Mouse (Mus musculus) heart, postnatal 14 days (tissue): ENCODE results near the gene Hyal3. TPM values are rescaled to one million over a fixed set of nuclear protein-coding genes. Genes with fewer than 3 reads are reported as not detected.

Experiments used
- DNase-seq, 2 experiments: peaks; one replicate each; pipeline ENCODE4 v3.0.0; 2021 to 2022
- intact Hi-C: fragments of 180-260 bp; cut with DNase I; formaldehyde crosslinking; loops from one replicate; pipeline ENCODE4 v1.15.1; 2025
- total RNA-seq, 2 experiments: library from RNA; stranded (reverse); gene quantifications; 2 replicates each; pipeline ENCODE4 v1.2.3; 2021

The Hyal3 gene
- total RNA-seq, 2 experiments from 2014 or later = 0.31 to 0.49 TPM

- intact Hi-C loops = no loop called here
- DNase-seq = peak in 1 of 2 experiments; percentile 47
These were observed 9.6 kb downstream of the Hyal3 start for GRCm38 (mm10) chr9:107590058-107590772.

GRCm38 (mm10) chr9:107590773-107591060, 10.1 kb downstream of the Hyal3 start:
- DNase-seq = no peak
- intact Hi-C loops = no loop called here

- intact Hi-C loops = no loop called here
- peak; percentile 49 to 63 for DNase-seq
These were observed 12.7 kb downstream of the Hyal3 start for GRCm38 (mm10) chr9:107593101-107593976.

GRCm38 (mm10) chr9:107594281-107595062, 13.9 kb downstream of the Hyal3 start:
- intact Hi-C loops = no loop called here
- DNase-seq = no peak

DNA sequence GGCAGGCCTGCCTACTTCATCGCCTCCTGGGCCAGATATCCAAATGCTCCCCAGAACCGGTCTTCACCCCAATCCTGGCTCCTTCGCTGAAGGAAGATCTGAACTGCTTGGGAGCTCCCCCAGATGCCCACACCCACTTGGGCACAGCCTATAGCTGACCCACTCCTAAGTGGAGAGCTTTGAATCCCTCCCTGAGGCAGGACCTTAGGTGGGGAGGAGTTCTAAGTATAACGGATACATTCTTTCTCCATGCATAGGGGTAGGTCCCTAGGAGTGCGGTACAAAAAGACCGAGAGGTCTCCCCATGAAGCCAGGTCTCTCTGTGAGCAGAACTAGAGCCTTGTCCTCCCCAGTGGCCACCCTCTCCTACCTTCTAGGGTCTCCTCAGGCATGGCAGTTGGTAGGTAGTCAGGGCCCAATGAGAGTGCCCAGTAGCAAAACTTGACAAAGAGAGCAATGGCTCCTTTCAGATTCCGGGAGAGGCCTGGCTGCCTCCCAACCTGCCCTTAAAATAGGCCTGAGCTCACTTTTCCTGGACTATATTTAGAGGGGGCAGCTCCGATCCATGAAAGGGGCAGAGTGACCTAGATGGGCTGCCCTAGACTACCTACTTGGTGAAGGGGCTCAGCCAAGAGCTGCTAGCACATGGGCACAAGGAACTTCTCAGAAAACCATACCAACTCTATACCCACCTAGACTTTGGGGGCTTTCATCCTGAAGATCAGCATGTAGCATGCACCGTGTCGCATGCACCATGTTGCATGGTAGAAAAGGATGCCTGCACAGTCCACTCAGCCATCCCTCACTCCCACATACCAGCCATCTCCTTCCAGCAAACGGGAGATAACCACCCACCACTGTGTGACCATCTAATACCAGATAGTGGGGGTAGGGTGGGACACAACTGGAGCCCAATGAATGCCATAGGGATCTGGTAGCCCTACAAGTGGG, 16.3 kb downstream of the Hyal3 start:
- intact Hi-C loops = no loop called here
- peak; percentile 71 to 85 for DNase-seq

GRCm38 (mm10) chr9:107598385-107598784, 17.8 kb downstream of the Hyal3 start:
- intact Hi-C loops = no loop called here

GRCm38 (mm10) chr9:107599433-107599832, 18.8 kb downstream of the Hyal3 start:
- intact Hi-C loops = no loop called here
- DNase-seq = no peak

More at GRCm38 (mm10) chr9:107598385-107598784, 17.8 kb downstream of the Hyal3 start:
- no peak for DNase-seq

GRCm38 (mm10) chr9:107599842-107600241, 19.2 kb downstream of the Hyal3 start:
- peak in 1 of 2 experiments; percentile 52 for DNase-seq
- intact Hi-C loops = no loop called here

DNA sequence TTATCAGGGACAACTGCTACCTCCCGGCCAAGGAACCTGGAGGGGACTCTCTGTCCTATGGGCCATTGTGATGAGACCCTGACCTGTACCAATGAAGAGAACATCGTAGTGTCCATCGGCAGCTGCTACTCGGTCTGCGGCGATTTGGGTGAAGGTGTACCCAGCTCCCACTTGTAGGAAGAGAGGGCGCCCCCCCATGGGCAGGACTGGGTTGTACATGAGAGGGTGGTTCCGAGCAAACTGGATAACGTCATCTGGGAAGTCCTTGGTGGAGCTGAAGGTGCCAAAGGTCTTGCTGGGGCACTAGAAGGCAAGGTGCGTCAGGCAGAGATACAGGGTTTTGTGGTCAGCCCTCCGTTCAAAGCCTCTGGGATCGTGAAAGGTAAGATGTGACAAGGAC, 20.1 kb downstream of the Hyal3 start:
- intact Hi-C loops = no loop called here
- DNase-seq = no peak

- DNase-seq = no peak
- intact Hi-C loops = no loop called here
These were observed 20.7 kb downstream of the Hyal3 start for GRCm38 (mm10) chr9:107601275-107601674.

GRCm38 (mm10) chr9:107602068-107602648, 21.5 kb downstream of the Hyal3 start:
- peak; percentile 93 to 98 for DNase-seq
- intact Hi-C loops = loop anchor here (1.0 to 2.0 kb wide), 2 partner anchors 25 to 42 kb away; no protein-coding TSS in a partner anchor

- DNase-seq = no peak
- intact Hi-C loops = loop anchor here (2.0 kb wide), 1 partner anchor 24 kb away; no protein-coding TSS in a partner anchor
These were observed 22.6 kb downstream of the Hyal3 start for GRCm38 (mm10) chr9:107603251-107603650.

DNA sequence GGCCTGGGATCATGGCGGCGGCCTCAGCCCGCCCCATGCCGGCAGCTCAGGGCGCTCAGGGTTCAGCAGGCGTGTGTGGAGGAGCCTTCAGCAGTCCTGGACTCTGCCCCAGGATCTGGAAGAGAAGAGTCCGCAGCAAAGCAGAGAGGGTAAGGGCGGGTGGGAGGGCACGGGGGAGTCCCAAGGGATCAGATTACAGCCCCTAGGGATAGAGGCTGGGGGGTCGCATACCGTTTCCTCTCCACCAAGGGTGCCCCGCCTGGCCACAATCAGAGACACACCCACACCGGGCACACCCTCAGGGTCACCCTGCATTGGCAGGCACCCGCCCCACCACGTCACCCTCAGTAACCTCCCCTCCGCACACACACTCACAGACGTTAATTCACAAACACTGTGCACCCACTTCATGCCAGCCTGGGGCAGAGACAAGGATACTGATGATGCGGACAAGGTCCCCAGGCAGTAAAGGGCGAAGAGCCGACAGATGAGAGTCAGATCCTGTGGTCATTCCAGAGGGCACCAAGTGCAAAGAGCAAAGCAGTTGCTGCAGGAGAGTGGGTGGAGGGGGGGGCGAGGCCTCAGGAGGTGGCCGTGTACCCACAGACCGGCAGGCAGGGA, 24.5 kb downstream of the Hyal3 start:
- no peak for DNase-seq

GRCm38 (mm10) chr9:107606591-107606990, 26.0 kb downstream of the Hyal3 start:
- intact Hi-C loops = no loop called here
- DNase-seq = peak in 1 of 2 experiments; percentile 49

More for the DNA sequence above, 24.5 kb downstream of the Hyal3 start:
- intact Hi-C loops = no loop called here

- DNase-seq = no peak
- intact Hi-C loops = no loop called here
These were observed 26.4 kb downstream of the Hyal3 start for GRCm38 (mm10) chr9:107607036-107607435.

DNA sequence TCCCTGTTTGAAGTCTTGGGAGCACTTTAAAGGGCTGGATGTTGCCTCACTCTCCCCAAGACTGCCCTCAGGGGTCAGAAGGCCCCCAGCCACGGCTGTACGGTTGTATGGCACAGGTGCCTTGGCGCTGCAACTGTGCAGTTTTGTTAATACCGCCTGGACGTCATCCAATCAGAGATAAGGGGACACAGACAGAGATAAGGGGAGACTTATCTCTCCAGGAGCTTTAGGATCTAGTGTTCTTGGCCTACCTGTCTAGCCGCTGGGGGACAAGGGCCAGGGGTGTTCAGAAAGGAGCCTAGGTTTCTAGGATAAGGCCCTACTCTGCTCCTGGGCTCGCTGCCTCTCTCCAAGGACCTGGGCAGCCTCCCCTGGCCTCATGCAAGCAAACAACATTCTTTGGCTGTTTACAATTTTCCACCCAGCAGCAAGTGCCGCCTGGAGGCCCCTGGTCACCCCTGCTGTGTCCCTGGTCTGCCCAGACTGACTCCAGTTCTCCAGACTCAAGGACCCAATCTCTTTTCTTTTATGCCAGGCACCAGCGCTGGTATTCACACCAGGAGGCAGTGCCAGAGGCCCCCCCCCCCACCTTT, 27.1 kb downstream of the Hyal3 start:
- intact Hi-C loops = no loop called here
- no peak for DNase-seq

DNA sequence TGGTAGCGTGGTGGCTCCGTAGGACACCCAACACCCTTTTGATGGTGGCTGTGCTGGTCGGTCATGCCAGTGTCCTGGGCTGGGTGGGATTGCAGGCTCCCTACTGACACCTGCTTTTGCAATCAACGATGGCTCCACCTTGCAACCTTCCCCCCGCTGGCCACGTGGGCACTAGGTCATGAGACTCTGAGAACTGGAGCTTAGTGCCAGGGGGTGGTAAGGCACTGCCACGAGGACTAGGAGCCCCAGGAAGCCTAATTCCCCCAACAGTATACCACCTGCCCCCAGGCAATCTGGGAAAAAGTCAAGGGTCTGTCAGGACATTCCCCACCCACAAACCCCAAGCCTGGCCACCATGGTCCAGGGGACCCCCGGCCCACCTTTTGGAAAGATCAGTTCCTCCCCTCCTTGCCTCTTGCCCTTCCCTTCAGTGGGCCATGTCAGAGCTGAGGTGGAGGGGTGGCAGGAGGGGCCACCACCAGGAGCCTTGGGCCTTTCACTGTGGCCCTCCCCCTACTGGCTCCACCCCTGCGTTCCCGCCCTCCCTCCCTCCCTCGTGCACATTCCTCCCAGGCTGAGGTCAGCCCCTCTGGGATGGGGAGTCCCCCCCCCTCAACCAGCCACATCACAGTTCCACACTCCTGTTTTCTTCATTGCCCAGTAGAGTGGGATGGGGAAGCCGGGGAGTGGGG, 28.3 kb downstream of the Hyal3 start, which contains the start of gene Sema3b:
Gene Sema3b (minus strand): TSS at position 489 of the 692 bp plus-strand sequence.
- intact Hi-C loops = no loop called here
- no peak for DNase-seq

GRCm38 (mm10) chr9:107609433-107609830, 28.8 kb downstream of the Hyal3 start:
- no peak for DNase-seq
- intact Hi-C loops = no loop called here
